Mouse (Mus musculus): ENCODE measurements around the gene Plekhs1.

GRCm38 (mm10) chr19:56455369-56455768 lies 6.1 kb upstream of the Plekhs1 start:
- no peak for TF ChIP-seq CTCF (IDR thresholded peaks at IDR 0.05; ENCODE audit: low read depth)
- TF ChIP-seq EP300 (IDR thresholded peaks at IDR 0.05; ENCODE audit: low read depth): no peak
